Mouse (Mus musculus): Measurements from ENCODE around the gene Svs5.
"Not testable (repeated sequence)": the region's sequence is repeated elsewhere in the genome, so short reads cannot be mapped to it uniquely, and the experiment has no call there.

DNA sequence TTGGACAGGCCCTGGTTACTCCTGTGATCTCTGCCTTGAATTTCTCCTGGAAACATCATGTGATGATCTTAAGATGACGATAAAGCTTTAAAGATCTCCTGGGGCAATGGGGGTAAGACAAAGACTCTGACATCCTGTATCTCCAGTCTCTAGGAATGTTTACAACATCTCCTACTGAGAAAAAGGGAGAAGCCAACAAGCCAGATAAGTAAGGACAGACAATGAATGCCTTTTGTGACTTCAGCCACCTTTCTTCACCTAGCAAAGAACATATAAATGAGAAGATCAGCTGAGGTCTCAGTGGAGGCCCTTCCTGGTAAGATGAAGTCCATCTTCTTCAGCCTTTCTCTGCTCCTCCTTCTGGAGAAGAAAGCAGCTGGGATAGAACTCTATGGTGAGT lies 43.6 kb upstream of the Svs5 start, which contains the start of gene Svs3a:
- not testable (repeated sequence) for TF ChIP-seq CTCF (IDR thresholded peaks at IDR 0.05); EP300 (IDR thresholded peaks at IDR 0.05; ENCODE audit: insufficient read depth, low read depth, low read length)
